Mouse (Mus musculus) liver, embryonic 13.5 days (tissue): ENCODE measurements around the gene Otulin. TPM values are rescaled to one million over a fixed set of nuclear protein-coding genes. Genes with fewer than 3 reads are reported as not detected.
A peak's percentile ranks its signal among the peaks of the same experiment; 100 is the strongest.

Source experiments
- ATAC-seq: fragments of 200-750 bp; cut with Nextera tagmentation; 2 replicates; pipeline ENCODE4 v1.8.0; 2017; ENCODE audit warnings: low read depth, mild to moderate bottlenecking, moderate number of reproducible peaks, moderate library complexity
- DNase-seq: peaks from one replicate; pipeline ENCODE4 v3.0.0; 2022
- H3K27ac ChIP-seq: fragments of 300-500 bp; sonication (generic); 2 replicates; pipeline ENCODE4 v1.5.1; 2015; ENCODE audit warnings: moderate library complexity, mild to moderate bottlenecking, inconsistent platforms
- H3K27me3 ChIP-seq: fragments of 300-500 bp; sonication (generic); 2 replicates; pipeline ENCODE4 v1.6.1; 2015; ENCODE audit warnings: mild to moderate bottlenecking, inconsistent platforms
- H3K36me3 ChIP-seq: fragments of 300-500 bp; sonication (generic); 2 replicates; pipeline ENCODE4 v1.6.1; 2015; ENCODE audit warnings: mild to moderate bottlenecking, inconsistent platforms
- H3K4me1 ChIP-seq: fragments of 300-500 bp; sonication (generic); replicated peaks from 2 replicates; pipeline ENCODE4 v1.6.1; 2015; ENCODE audit warnings: inconsistent platforms
- H3K4me2 ChIP-seq: fragments of 300-500 bp; sonication (generic); 2 replicates; pipeline ENCODE4 v1.6.1; 2015; ENCODE audit warnings: inconsistent platforms, mild to moderate bottlenecking, moderate library complexity
- H3K4me3 ChIP-seq: fragments of 300-500 bp; sonication (generic); replicated peaks from 2 replicates; pipeline ENCODE4 v1.5.1; 2015; ENCODE audit warnings: mild to moderate bottlenecking, inconsistent platforms
- H3K9ac ChIP-seq: fragments of 300-500 bp; sonication (generic); 2 replicates; pipeline ENCODE4 v1.6.1; 2015; ENCODE audit warnings: mild to moderate bottlenecking, inconsistent platforms
- H3K9me3 ChIP-seq: fragments of 300-500 bp; sonication (generic); replicated peaks from 2 replicates; pipeline ENCODE4 v1.6.1; 2016; ENCODE audit warnings: inconsistent platforms
- WGBS: fragments of 180-500 bp; shearing (Covaris S2); methylation state at CpG from one replicate; pipeline ENCODE4 v1.1.7; 2015; ENCODE audit not compliant: insufficient replicate concordance; 5-methylcytosine and 5-hydroxymethylcytosine counted together
- polyA plus RNA-seq: library from polyadenylated mRNA; unstranded; fragments of >200 nt; fragmentation: Nextera tagmentation; extraction: Ambion mirVana; gene quantifications from 2 replicates; pipeline ENCODE4 v1.2.1, GENCODE M21; 2015

Otulin gene
- polyA plus RNA-seq, 1 experiment from 2014 or later: 20.7 TPM

- Histone ChIP-seq H3K9me3 (no peaks in the 10 kb centered on the region), H3K27ac (no peak overlapping the region), H3K4me3 (no peak overlapping the region), H3K4me2 (no peak overlapping the region), H3K36me3 (peaks cover 27% of the 10 kb centered on the region), H3K4me1 (peaks cover 16% of the 10 kb centered on the region), H3K27me3 (no peaks in the 10 kb centered on the region), H3K9ac (no peak overlapping the region)
- DNase-seq (no peak), ATAC-seq (no peak)
- 87% methylated on average over 10 of the region's 10 CpGs for WGBS
Observed at GRCm38 (mm10) chr15:27545203-27545602, 85.3 kb downstream of the Otulin start.

GRCm38 (mm10) chr15:27539745-27540144 lies 90.7 kb downstream of the Otulin start:
- Histone ChIP-seq H3K4me1 (peaks cover 13% of the 10 kb centered on the region; the same call in 1 of the 2 replicates), H3K27me3 (no peaks in the 10 kb centered on the region), H3K27ac (no peak overlapping the region), H3K9me3 (no peaks in the 10 kb centered on the region), H3K4me2 (no peak overlapping the region), H3K9ac (no peak overlapping the region), H3K4me3 (no peak overlapping the region), H3K36me3 (peaks cover 3% of the 10 kb centered on the region; the same call in 1 of the 2 replicates)
- ATAC-seq (no peak), DNase-seq (no peak)
- 86% methylated on average over 9 of the region's 9 CpGs for WGBS

- DNase-seq (no peak), ATAC-seq (0 out of 2 replicates have a peak, but pooled peaks have one; percentile 33)
- H3K4me3 ChIP-seq: no peak overlapping the region
- no peaks in the 10 kb centered on the region for H3K27me3 ChIP-seq
- no peaks in the 10 kb centered on the region for H3K9me3 ChIP-seq
- H3K9ac ChIP-seq: no peak overlapping the region
- peaks cover 13% of the 10 kb centered on the region; the same call in 1 of the 2 replicates for H3K4me1 ChIP-seq
- no peak overlapping the region for H3K4me2 ChIP-seq
- 59% methylated on average over 4 of the region's 4 CpGs for WGBS
- H3K36me3 ChIP-seq: no peaks in the 10 kb centered on the region
- no peak overlapping the region for H3K27ac ChIP-seq
Observed at GRCm38 (mm10) chr15:27537519-27538223, 92.8 kb downstream of the Otulin start.

GRCm38 (mm10) chr15:27536771-27537170 lies 93.7 kb downstream of the Otulin start:
- DNase-seq (no peak), ATAC-seq (no peak)
- Histone ChIP-seq H3K27me3 (no peaks in the 10 kb centered on the region), H3K9ac (no peak overlapping the region), H3K4me1 (peaks cover 13% of the 10 kb centered on the region; the same call in 1 of the 2 replicates), H3K4me3 (no peak overlapping the region), H3K27ac (no peak overlapping the region), H3K4me2 (no peak overlapping the region), H3K36me3 (no peaks in the 10 kb centered on the region), H3K9me3 (no peaks in the 10 kb centered on the region)
- WGBS: 53% methylated on average over 5 of the region's 5 CpGs

GRCm38 (mm10) chr15:27536186-27536585 lies 94.3 kb downstream of the Otulin start:
- H3K36me3 ChIP-seq: no peaks in the 10 kb centered on the region
- H3K9me3 ChIP-seq: no peaks in the 10 kb centered on the region
- H3K9ac ChIP-seq: no peak overlapping the region
- 88% methylated on average over 7 of the region's 7 CpGs for WGBS
- DNase-seq: no peak
- H3K27ac ChIP-seq: no peak overlapping the region
- H3K4me3 ChIP-seq: no peak overlapping the region
- ATAC-seq: no peak
- H3K27me3 ChIP-seq: no peaks in the 10 kb centered on the region
- H3K4me1 ChIP-seq: peaks cover 13% of the 10 kb centered on the region; the same call in 1 of the 2 replicates
- H3K4me2 ChIP-seq: no peak overlapping the region

- ATAC-seq (no peak), DNase-seq (no peak)
- no peaks in the 10 kb centered on the region for H3K27me3 ChIP-seq
- no peak overlapping the region for H3K4me3 ChIP-seq
- peaks cover 13% of the 10 kb centered on the region; the same call in 1 of the 2 replicates for H3K4me1 ChIP-seq
- no peak overlapping the region for H3K27ac ChIP-seq
- WGBS: 85% methylated on average over 4 of the region's 4 CpGs
- no peak overlapping the region for H3K9ac ChIP-seq
- H3K36me3 ChIP-seq: no peaks in the 10 kb centered on the region
- H3K9me3 ChIP-seq: no peaks in the 10 kb centered on the region
- H3K4me2 ChIP-seq: no peak overlapping the region
Observed at GRCm38 (mm10) chr15:27535681-27536080, 94.8 kb downstream of the Otulin start.

- Histone ChIP-seq H3K4me3 (no peak overlapping the region), H3K36me3 (no peaks in the 10 kb centered on the region), H3K4me2 (no peak overlapping the region), H3K4me1 (peaks cover 15% of the 10 kb centered on the region; the same call in 1 of the 2 replicates), H3K9me3 (no peaks in the 10 kb centered on the region), H3K9ac (no peak overlapping the region), H3K27me3 (no peaks in the 10 kb centered on the region), H3K27ac (no peak overlapping the region)
- ATAC-seq: no peak
- WGBS: 39% methylated on average over 3 of the region's 3 CpGs
- DNase-seq: no peak
Observed at GRCm38 (mm10) chr15:27533036-27533435, 97.5 kb downstream of the Otulin start.

- 51% methylated on average over 4 of the region's 4 CpGs for WGBS
- no peak overlapping the region for H3K4me2 ChIP-seq
- H3K4me1 ChIP-seq: peaks cover 16% of the 10 kb centered on the region
- no peak overlapping the region for H3K4me3 ChIP-seq
- no peak overlapping the region for H3K27ac ChIP-seq
- ATAC-seq: no peak
- H3K36me3 ChIP-seq: no peaks in the 10 kb centered on the region
- H3K27me3 ChIP-seq: no peaks in the 10 kb centered on the region
- no peaks in the 10 kb centered on the region for H3K9me3 ChIP-seq
- H3K9ac ChIP-seq: no peak overlapping the region
- no peak for DNase-seq
Observed at GRCm38 (mm10) chr15:27530023-27530422, 100.5 kb downstream of the Otulin start.

- WGBS: 55% methylated on average over 4 of the region's 4 CpGs
- no peak overlapping the region for H3K4me3 ChIP-seq
- H3K4me1 ChIP-seq: peaks cover 26% of the 10 kb centered on the region
- no peak overlapping the region for H3K4me2 ChIP-seq
- no peak overlapping the region for H3K9ac ChIP-seq
- no peak for DNase-seq
- H3K9me3 ChIP-seq: no peaks in the 10 kb centered on the region
- no peak overlapping the region for H3K27ac ChIP-seq
- no peaks in the 10 kb centered on the region for H3K36me3 ChIP-seq
- ATAC-seq: no peak
- H3K27me3 ChIP-seq: no peaks in the 10 kb centered on the region
Observed at GRCm38 (mm10) chr15:27528896-27529295, 101.6 kb downstream of the Otulin start.

- Histone ChIP-seq H3K27me3 (no peaks in the 10 kb centered on the region), H3K4me2 (no peak overlapping the region), H3K36me3 (no peaks in the 10 kb centered on the region), H3K9me3 (no peaks in the 10 kb centered on the region), H3K4me1 (peaks cover 37% of the 10 kb centered on the region), H3K9ac (no peak overlapping the region), H3K27ac (no peak overlapping the region), H3K4me3 (no peak overlapping the region)
- 60% methylated on average over 12 of the region's 12 CpGs for WGBS
- DNase-seq: no peak
- ATAC-seq: no peak
Observed at GRCm38 (mm10) chr15:27525233-27526005, 105.1 kb downstream of the Otulin start.

- H3K4me3 ChIP-seq: no peak overlapping the region
- no peaks in the 10 kb centered on the region for H3K9me3 ChIP-seq
- WGBS: 68% methylated on average over 7 of the region's 7 CpGs
- no peak for ATAC-seq
- H3K9ac ChIP-seq: no peak overlapping the region
- no peak for DNase-seq
- peaks cover 36% of the 10 kb centered on the region for H3K4me1 ChIP-seq
- H3K27ac ChIP-seq: no peak overlapping the region
- no peaks in the 10 kb centered on the region for H3K36me3 ChIP-seq
- H3K4me2 ChIP-seq: no peak overlapping the region
- H3K27me3 ChIP-seq: no peaks in the 10 kb centered on the region
Observed at GRCm38 (mm10) chr15:27519857-27520256, 110.6 kb downstream of the Otulin start.
